Mouse (Mus musculus) heart, postnatal 10 days (tissue): ENCODE results near the gene Gpr4. TPM values are rescaled to one million over a fixed set of nuclear protein-coding genes. Genes with fewer than 3 reads are reported as not detected.

ENCODE experiments used
- DNase-seq, 2 experiments: peaks; one replicate each; pipeline ENCODE4 v3.0.0; 2021
- intact Hi-C: fragments of 180-260 bp; cut with DNase I; formaldehyde crosslinking; loops from one replicate; pipeline ENCODE4 v1.15.1; 2025
- total RNA-seq, 2 experiments: library from RNA; stranded (reverse); gene quantifications; 2 replicates each; pipeline ENCODE4 v1.2.3; 2021

Gene Gpr4
- total RNA-seq, 2 experiments from 2014 or later = 11.4 to 11.8 TPM

- peak; percentile 53 to 58 for DNase-seq
- intact Hi-C loops = no loop called here
Observed at GRCm38 (mm10) chr7:19184250-19184649, 28.1 kb upstream of the Gpr4 start.

- intact Hi-C loops = no loop called here
- peak in 1 of 2 experiments; percentile 45 for DNase-seq
Observed at GRCm38 (mm10) chr7:19184758-19185157, 27.6 kb upstream of the Gpr4 start.

- no peak for DNase-seq
Observed at GRCm38 (mm10) chr7:19194676-19195075, 17.7 kb upstream of the Gpr4 start.

GRCm38 (mm10) chr7:19196676-19197075 lies 15.7 kb upstream of the Gpr4 start:
- intact Hi-C loops = loop anchor here (2.0 kb wide), 1 partner anchor 18 kb away; no protein-coding TSS in a partner anchor
- peak; percentile 34 to 67 for DNase-seq

More at GRCm38 (mm10) chr7:19194676-19195075, 17.7 kb upstream of the Gpr4 start:
- intact Hi-C loops = no loop called here

GRCm38 (mm10) chr7:19197985-19198384 lies 14.4 kb upstream of the Gpr4 start:
- DNase-seq = no peak
- intact Hi-C loops = loop anchor here (2.0 kb wide), 1 partner anchor 19 kb away; no protein-coding TSS in a partner anchor

- DNase-seq = no peak
- intact Hi-C loops = no loop called here
Observed at GRCm38 (mm10) chr7:19201660-19202059, 10.7 kb upstream of the Gpr4 start.

- intact Hi-C loops = no loop called here
Observed at GRCm38 (mm10) chr7:19202065-19202850, 10.1 kb upstream of the Gpr4 start.

GRCm38 (mm10) chr7:19208201-19208910 lies 4.0 kb upstream of the Gpr4 start:
- DNase-seq = no peak
- intact Hi-C loops = loop anchor here (2.0 kb wide), 1 partner anchor 52 kb away; no protein-coding TSS in a partner anchor

More at GRCm38 (mm10) chr7:19202065-19202850, 10.1 kb upstream of the Gpr4 start:
- DNase-seq = no peak

- peak; percentile 66 to 82 for DNase-seq
- intact Hi-C loops = loop anchor here (1.0 to 2.0 kb wide), 2 partner anchors 31 to 52 kb away; no protein-coding TSS in a partner anchor
Observed at GRCm38 (mm10) chr7:19208944-19209472, 3.3 kb upstream of the Gpr4 start.

GRCm38 (mm10) chr7:19209494-19209893 lies 2.8 kb upstream of the Gpr4 start:
- no peak for DNase-seq
- intact Hi-C loops = loop anchor here (1.0 to 2.0 kb wide), 2 partner anchors 31 to 53 kb away; no protein-coding TSS in a partner anchor

- no peak for DNase-seq
- intact Hi-C loops = no loop called here
Observed at GRCm38 (mm10) chr7:19210010-19210409, 2.3 kb upstream of the Gpr4 start.

- DNase-seq = peak in 1 of 2 experiments; percentile 19
- intact Hi-C loops = no loop called here
Observed at GRCm38 (mm10) chr7:19211041-19211675, 1.2 kb upstream of the Gpr4 start.

GRCm38 (mm10) chr7:19213385-19213784 lies 1.0 kb downstream of the Gpr4 start:
- intact Hi-C loops = loop anchor here (2.0 kb wide), 1 partner anchor 13 kb away; no protein-coding TSS in a partner anchor

GRCm38 (mm10) chr7:19214369-19214768 lies 2.0 kb downstream of the Gpr4 start:
- intact Hi-C loops = no loop called here
- DNase-seq = peak in 1 of 2 experiments; percentile 13

More at GRCm38 (mm10) chr7:19213385-19213784, 1.0 kb downstream of the Gpr4 start:
- DNase-seq = no peak

- intact Hi-C loops = no loop called here
- no peak for DNase-seq
Observed at GRCm38 (mm10) chr7:19214940-19215339, 2.6 kb downstream of the Gpr4 start.

- intact Hi-C loops = no loop called here
- no peak for DNase-seq
Observed at GRCm38 (mm10) chr7:19217492-19217891, 5.2 kb downstream of the Gpr4 start.

GRCm38 (mm10) chr7:19217944-19218343 lies 5.6 kb downstream of the Gpr4 start:
- intact Hi-C loops = no loop called here
- peak in 1 of 2 experiments; percentile 12 for DNase-seq

GRCm38 (mm10) chr7:19220061-19220460 lies 7.7 kb downstream of the Gpr4 start:
- no peak for DNase-seq
- intact Hi-C loops = no loop called here

GRCm38 (mm10) chr7:19222189-19222588 lies 9.9 kb downstream of the Gpr4 start:
- no peak for DNase-seq
- intact Hi-C loops = no loop called here

- no peak for DNase-seq
- intact Hi-C loops = no loop called here
Observed at GRCm38 (mm10) chr7:19222875-19223274, 10.5 kb downstream of the Gpr4 start.
